Mouse (Mus musculus): ENCODE data around the gene Pef1. TPM values are rescaled to one million over a fixed set of nuclear protein-coding genes. Genes with fewer than 3 reads are reported as not detected.
A peak's percentile ranks its signal among the peaks of the same experiment; 100 is the strongest.

The Pef1 gene
- polyA plus RNA-seq, 1 experiment: 103 TPM

GRCm38 (mm10) chr4:130060937-130061336, 41.4 kb upstream of the Pef1 start:
- no peak overlapping the region for H3K27ac ChIP-seq (ENCODE audit: control insufficient read depth, insufficient read depth, low read length)
- no peak overlapping the region for H3K4me3 ChIP-seq (ENCODE audit: control insufficient read depth, insufficient read depth, low read length)
- no peak for DNase-seq
- no peaks in the 10 kb centered on the region for H3K4me1 ChIP-seq (replicated peaks; ENCODE audit: control insufficient read depth, insufficient read depth, low read length)
- no peaks in the 10 kb centered on the region for H3K27me3 ChIP-seq (ENCODE audit: control insufficient read depth, insufficient read depth, low read length)
- no peak for TF ChIP-seq POLR2A (IDR thresholded peaks at IDR 0.05; ENCODE audit: control insufficient read depth, extremely low read depth, insufficient read depth, low read length, poor library complexity)
- TF ChIP-seq CTCF (IDR thresholded peaks at IDR 0.05; ENCODE audit: borderline replicate concordance, control insufficient read depth, extremely low read depth, insufficient read depth, low read length, poor library complexity): no peak
- H3K36me3 ChIP-seq (ENCODE audit: control insufficient read depth, insufficient read depth, low read length): no peaks in the 10 kb centered on the region

GRCm38 (mm10) chr4:130063191-130063590, 39.2 kb upstream of the Pef1 start:
- WGBS: 79% methylated on average over 7 of the region's 7 CpGs
- Histone ChIP-seq H3K27me3 (ENCODE audit: control insufficient read depth, insufficient read depth, low read length) (no peaks in the 10 kb centered on the region), H3K4me1 (replicated peaks; ENCODE audit: control insufficient read depth, insufficient read depth, low read length) (no peaks in the 10 kb centered on the region), H3K36me3 (ENCODE audit: control insufficient read depth, insufficient read depth, low read length) (no peaks in the 10 kb centered on the region), H3K27ac (ENCODE audit: control insufficient read depth, insufficient read depth, low read length) (no peak overlapping the region), H3K4me3 (ENCODE audit: control insufficient read depth, insufficient read depth, low read length) (no peak overlapping the region)
- no peak for DNase-seq
- no peak for TF ChIP-seq CTCF (IDR thresholded peaks at IDR 0.05; ENCODE audit: borderline replicate concordance, control insufficient read depth, extremely low read depth, insufficient read depth, low read length, poor library complexity)
- TF ChIP-seq POLR2A (IDR thresholded peaks at IDR 0.05; ENCODE audit: control insufficient read depth, extremely low read depth, insufficient read depth, low read length, poor library complexity): no peak

DNA sequence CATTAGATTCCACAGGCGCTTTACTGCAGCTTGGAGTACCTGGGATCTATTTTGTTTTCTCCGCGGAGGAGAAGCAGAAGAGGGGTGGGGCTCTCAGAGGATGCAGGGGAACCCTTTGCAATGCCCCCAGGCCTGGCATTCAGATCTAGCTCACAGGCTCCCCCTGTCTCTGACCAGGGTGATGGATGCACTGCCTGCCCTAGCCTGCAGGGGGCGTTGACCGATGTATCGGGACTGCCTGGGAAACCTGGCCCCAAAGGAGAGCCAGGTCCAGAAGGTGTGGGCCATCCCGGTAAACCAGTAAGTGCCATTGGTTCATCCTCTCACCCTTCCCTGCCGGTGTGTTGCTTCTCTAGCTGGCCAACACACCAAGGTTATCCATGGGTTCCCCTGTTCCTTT, 35.5 kb upstream of the Pef1 start:
- TF ChIP-seq POLR2A (IDR thresholded peaks at IDR 0.05; ENCODE audit: control insufficient read depth, extremely low read depth, insufficient read depth, low read length, poor library complexity) (no peak), CTCF (IDR thresholded peaks at IDR 0.05; ENCODE audit: borderline replicate concordance, control insufficient read depth, extremely low read depth, insufficient read depth, low read length, poor library complexity) (peak; percentile 78)
- no peaks in the 10 kb centered on the region for H3K4me1 ChIP-seq (replicated peaks; ENCODE audit: control insufficient read depth, insufficient read depth, low read length)
- H3K27ac ChIP-seq (ENCODE audit: control insufficient read depth, insufficient read depth, low read length): no peak overlapping the region
- H3K4me3 ChIP-seq (ENCODE audit: control insufficient read depth, insufficient read depth, low read length): no peak overlapping the region
- 36% methylated on average over 8 of the region's 8 CpGs for whole genome bisulfite sequencing
- H3K36me3 ChIP-seq (ENCODE audit: control insufficient read depth, insufficient read depth, low read length): no peaks in the 10 kb centered on the region
- no peaks in the 10 kb centered on the region for H3K27me3 ChIP-seq (ENCODE audit: control insufficient read depth, insufficient read depth, low read length)
- peak; percentile 39 for DNase-seq

DNA sequence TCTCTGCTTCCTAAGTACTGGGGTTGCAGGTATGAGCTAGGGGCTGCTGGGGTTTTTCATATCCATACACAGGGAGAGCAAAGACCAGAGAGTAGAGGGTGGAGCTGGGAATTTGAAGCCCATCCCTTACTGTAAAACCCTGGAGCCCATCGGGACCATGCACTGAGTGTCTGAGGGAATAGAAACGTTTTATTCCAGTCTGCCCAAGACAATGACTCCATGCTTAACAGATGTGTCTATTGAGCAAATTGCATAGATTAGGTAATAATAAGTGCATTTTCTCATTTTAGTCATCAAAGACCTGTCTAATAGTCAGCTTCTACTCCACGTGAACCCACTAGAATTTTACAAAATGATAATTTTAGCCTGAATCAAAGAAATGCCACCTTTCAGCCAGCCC, 31.8 kb upstream of the Pef1 start:
- 0 out of 2 replicates have a peak, but pooled peaks cover 5% of the 10 kb centered on the region for H3K4me1 ChIP-seq (replicated peaks; ENCODE audit: control insufficient read depth, insufficient read depth, low read length)
- no peak for TF ChIP-seq POLR2A (IDR thresholded peaks at IDR 0.05; ENCODE audit: control insufficient read depth, extremely low read depth, insufficient read depth, low read length, poor library complexity)
- no peak for TF ChIP-seq CTCF (IDR thresholded peaks at IDR 0.05; ENCODE audit: borderline replicate concordance, control insufficient read depth, extremely low read depth, insufficient read depth, low read length, poor library complexity)

GRCm38 (mm10) chr4:130071758-130072157, 30.6 kb upstream of the Pef1 start:
- Histone ChIP-seq H3K36me3 (ENCODE audit: control insufficient read depth, insufficient read depth, low read length) (no peaks in the 10 kb centered on the region), H3K4me1 (replicated peaks; ENCODE audit: control insufficient read depth, insufficient read depth, low read length) (0 out of 2 replicates have a peak, but pooled peaks cover 5% of the 10 kb centered on the region), H3K4me3 (ENCODE audit: control insufficient read depth, insufficient read depth, low read length) (no peak overlapping the region), H3K27ac (ENCODE audit: control insufficient read depth, insufficient read depth, low read length) (no peak overlapping the region), H3K27me3 (ENCODE audit: control insufficient read depth, insufficient read depth, low read length) (no peaks in the 10 kb centered on the region)
- WGBS: 67% methylated on average over 2 of the region's 2 CpGs
- no peak for TF ChIP-seq POLR2A (IDR thresholded peaks at IDR 0.05; ENCODE audit: control insufficient read depth, extremely low read depth, insufficient read depth, low read length, poor library complexity)
- TF ChIP-seq CTCF (IDR thresholded peaks at IDR 0.05; ENCODE audit: borderline replicate concordance, control insufficient read depth, extremely low read depth, insufficient read depth, low read length, poor library complexity): no peak
- DNase-seq: no peak

More for the DNA sequence above, 31.8 kb upstream of the Pef1 start:
- DNase-seq: no peak
- Histone ChIP-seq H3K27me3 (ENCODE audit: control insufficient read depth, insufficient read depth, low read length) (no peaks in the 10 kb centered on the region), H3K27ac (ENCODE audit: control insufficient read depth, insufficient read depth, low read length) (no peak overlapping the region), H3K36me3 (ENCODE audit: control insufficient read depth, insufficient read depth, low read length) (no peaks in the 10 kb centered on the region), H3K4me3 (ENCODE audit: control insufficient read depth, insufficient read depth, low read length) (no peak overlapping the region)
- 86% methylated on average over 3 of the region's 3 CpGs for WGBS

GRCm38 (mm10) chr4:130073367-130073766, 29.0 kb upstream of the Pef1 start:
- no peak for TF ChIP-seq CTCF (IDR thresholded peaks at IDR 0.05; ENCODE audit: borderline replicate concordance, control insufficient read depth, extremely low read depth, insufficient read depth, low read length, poor library complexity)
- TF ChIP-seq POLR2A (IDR thresholded peaks at IDR 0.05; ENCODE audit: control insufficient read depth, extremely low read depth, insufficient read depth, low read length, poor library complexity): no peak
- no peak overlapping the region for H3K27ac ChIP-seq (ENCODE audit: control insufficient read depth, insufficient read depth, low read length)
- no peaks in the 10 kb centered on the region for H3K36me3 ChIP-seq (ENCODE audit: control insufficient read depth, insufficient read depth, low read length)
- 0 out of 2 replicates have a peak, but pooled peaks cover 5% of the 10 kb centered on the region for H3K4me1 ChIP-seq (replicated peaks; ENCODE audit: control insufficient read depth, insufficient read depth, low read length)
- no peak for DNase-seq
- H3K4me3 ChIP-seq (ENCODE audit: control insufficient read depth, insufficient read depth, low read length): no peak overlapping the region
- WGBS: 94% methylated on average over 4 of the region's 4 CpGs
- H3K27me3 ChIP-seq (ENCODE audit: control insufficient read depth, insufficient read depth, low read length): no peaks in the 10 kb centered on the region

Measured in thymus, adult 2 months (tissue).